Mouse (Mus musculus): ENCODE data around the gene Agbl5. TPM values are rescaled to one million over a fixed set of nuclear protein-coding genes. Genes with fewer than 3 reads are reported as not detected.

Gene Agbl5
- total RNA-seq, 4 experiments from 2014 or later = 4.9 to 6.3 (median 5.6) TPM

DNA sequence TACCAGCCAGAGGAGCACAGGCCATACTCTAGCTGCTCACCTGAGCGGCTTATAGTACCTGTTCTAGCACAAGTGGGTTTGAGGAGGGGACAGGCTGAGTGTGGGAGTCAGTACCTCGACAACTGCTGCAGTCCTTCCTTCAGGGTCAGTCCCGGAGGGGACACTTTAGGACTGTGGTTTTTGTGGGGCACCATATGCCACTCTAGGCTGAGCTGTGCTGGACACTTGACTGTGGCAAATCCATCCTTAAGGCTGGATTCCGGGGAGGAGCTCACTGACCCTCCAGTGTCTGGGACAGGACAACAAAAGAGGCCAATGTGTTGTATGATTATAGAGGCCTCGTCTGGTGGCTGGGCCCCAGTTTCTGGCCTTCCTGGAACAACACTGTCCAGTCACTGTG lies 64.1 kb downstream of the Agbl5 start:
- DNase-seq (ENCODE audit: low spot score) = no peak

DNA sequence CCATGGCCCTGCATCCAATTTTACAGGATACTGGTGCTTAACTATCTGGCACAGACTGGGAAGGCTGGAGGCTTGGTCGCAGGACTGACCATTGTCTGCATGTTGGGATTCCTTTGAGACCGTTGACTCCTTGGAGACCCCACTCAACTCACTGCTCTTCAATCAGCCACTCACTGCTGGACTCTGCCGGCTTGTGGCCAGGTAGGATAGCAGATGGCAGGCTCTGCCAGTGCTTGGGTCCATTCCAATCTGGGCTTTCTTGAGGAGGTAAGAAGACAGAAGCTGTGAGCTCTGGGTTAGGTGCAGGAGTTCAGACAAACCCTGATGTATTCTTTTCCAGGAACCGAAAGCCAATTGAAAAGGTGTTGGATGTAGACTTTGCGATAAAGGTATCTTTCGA lies 65.6 kb downstream of the Agbl5 start:
- DNase-seq (ENCODE audit: low spot score) = no peak

DNA sequence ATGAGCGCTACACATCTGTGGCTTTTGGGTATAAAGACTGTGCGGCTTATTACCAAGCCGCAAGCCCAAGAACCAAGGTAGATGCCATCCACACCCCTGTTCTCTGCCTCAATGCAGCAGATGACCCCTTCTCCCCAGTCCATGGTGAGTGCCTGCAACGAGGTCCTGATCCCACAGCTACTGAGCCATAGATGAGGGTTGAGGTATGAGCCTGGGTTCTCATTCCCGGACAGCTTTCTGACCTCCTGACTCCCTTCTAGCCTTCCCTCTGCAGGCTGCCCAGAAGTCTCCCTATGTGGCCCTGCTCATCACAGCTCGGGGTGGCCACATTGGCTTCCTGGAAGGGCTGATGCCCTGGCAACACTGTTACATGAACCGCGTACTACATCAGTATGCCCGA lies 66.1 kb downstream of the Agbl5 start:
- DNase-seq (ENCODE audit: low spot score) = no peak

DNA sequence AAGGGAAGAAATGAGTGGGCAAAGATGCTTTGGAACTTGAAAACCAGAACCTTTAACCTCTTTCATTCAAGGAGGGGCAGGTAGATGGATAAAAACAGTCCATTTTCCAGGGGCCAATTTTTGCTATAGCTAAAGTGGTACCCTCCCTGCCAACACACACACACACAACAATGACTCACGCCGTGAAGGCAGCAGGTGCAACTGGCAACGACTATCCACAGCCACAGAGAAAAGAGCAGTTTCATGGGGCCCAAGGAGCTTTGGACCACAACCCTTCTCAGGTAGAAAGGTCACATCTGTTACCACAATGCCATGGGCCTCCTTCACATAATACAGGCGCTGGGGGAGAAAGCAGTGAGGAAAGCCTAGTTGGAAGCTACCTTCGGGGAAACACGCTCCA lies 67.3 kb downstream of the Agbl5 start:
- DNase-seq (ENCODE audit: low spot score) = no peak

Other genes starting within 250 kb of the Agbl5 start
- 10 to 100 TPM; 48.3 to 60.9 (median 54.9) TPM for gene Slc35f6, start 240.8 kb upstream of the Agbl5 start, total RNA-seq (2022)
- 10 to 100 TPM; 50.6 to 80.0 (median 64.5) TPM for gene Cenpa, start 221.9 kb upstream of the Agbl5 start, total RNA-seq (2022)
- gene Dpysl5, start 177.1 kb upstream of the Agbl5 start, total RNA-seq (2022) = 1 to 10 TPM in 2 of 4 experiments, under 1 TPM in 2; 0.57 to 1.4 (median 0.91) TPM
- 10 to 100 TPM; 43.1 to 48.3 (median 44.5) TPM for gene Mapre3, start 74.1 kb upstream of the Agbl5 start, total RNA-seq (2022)
- gene Tmem214, start 20.7 kb upstream of the Agbl5 start, total RNA-seq (2022) = 10 to 100 TPM; 37.4 to 39.9 (median 38.4) TPM
- gene Ost4, start 19.1 kb downstream of the Agbl5 start, total RNA-seq (2022) = 100 to 1,000 TPM; 140 to 164 (median 156) TPM
- gene Emilin1, start 24.7 kb downstream of the Agbl5 start, total RNA-seq (2022) = 10 to 100 TPM; 13.9 to 16.6 (median 16.0) TPM
- 10 to 100 TPM; 23.8 to 31.8 (median 26.6) TPM for gene Khk, start 32.7 kb downstream of the Agbl5 start, total RNA-seq (2022)
- under 1 TPM; 0.37 to 0.97 (median 0.60) TPM for gene Cgref1, start 56.9 kb downstream of the Agbl5 start, total RNA-seq (2022)
- 10 to 100 TPM; 82.1 to 97.6 (median 89.6) TPM for gene Preb, start 71.7 kb downstream of the Agbl5 start, total RNA-seq (2022)
- 1 to 10 TPM in 1 of 4 experiments, under 1 TPM in 3; 0.85 to 1.9 (median 0.91) TPM for gene Tcf23, start 80.0 kb downstream of the Agbl5 start, total RNA-seq (2022)
- gene Atraid, start 159.6 kb downstream of the Agbl5 start, total RNA-seq (2022) = 10 to 100 TPM; 51.3 to 56.5 (median 53.1) TPM
- gene Slc5a6, start 160.2 kb downstream of the Agbl5 start, total RNA-seq (2022) = 10 to 100 TPM; 10.8 to 18.8 (median 12.4) TPM
- gene Cad, start 166.1 kb downstream of the Agbl5 start, total RNA-seq (2022) = 10 to 100 TPM; 13.0 to 17.3 (median 16.3) TPM
- not detected for gene Dnajc5g, start 217.6 kb downstream of the Agbl5 start, total RNA-seq (2022)
- gene Slc30a3, start 219.5 kb downstream of the Agbl5 start, total RNA-seq (2022) = under 1 TPM in 1 of 4 experiments, not detected in 3; 0.16 TPM
- gene Trim54, start 228.0 kb downstream of the Agbl5 start, total RNA-seq (2022) = 100 to 1,000 TPM; 360 to 427 (median 392) TPM

Measured in heart, adult 8-10 months (tissue).